Mouse (Mus musculus): ENCODE measurements around the gene Ace3.

DNA sequence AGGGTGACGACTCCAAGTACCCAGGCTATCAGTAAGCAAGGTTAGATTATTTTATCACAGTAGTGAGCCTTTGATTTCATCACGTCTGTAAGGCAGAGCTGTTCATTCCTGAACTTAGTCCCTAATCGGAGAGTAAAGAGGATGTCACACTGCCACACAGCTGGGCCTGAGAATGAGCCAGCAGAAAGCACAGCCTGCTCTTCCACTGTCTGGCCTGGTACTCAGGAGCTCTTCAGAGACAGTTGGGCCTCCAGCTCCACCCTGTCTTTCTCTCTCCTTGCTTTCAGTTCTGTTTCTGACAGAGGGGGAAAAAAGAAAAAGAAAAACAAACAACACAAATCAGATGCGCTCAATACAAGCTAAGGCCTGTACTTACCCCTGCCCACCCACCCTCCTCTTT lies 28.2 kb upstream of the Ace3 start:
- no peak for TF ChIP-seq CTCF (IDR thresholded peaks at IDR 0.05; ENCODE audit: insufficient read depth, low read length)
- TF ChIP-seq POLR2A (IDR thresholded peaks at IDR 0.05; ENCODE audit: borderline replicate concordance, extremely low read depth, low read depth, low read length) = no peak

Measured in lung, adult 2 months (tissue).